ENCODE assay signal across 20 mouse cellular contexts in genomic region chr2:167585273-167585672, GRCm38 (mm10). TPM values are rescaled to one million over a fixed set of nuclear protein-coding genes. Genes with fewer than 3 reads are reported as not detected.
DNase-seq lines count a peak whose midpoint lies in the region; ATAC-seq lines count a peak whose summit lies in the region.
"Had no signal": no experiment of that assay in that cellular context is flagged by ENCODE, and none has a peak within 500 bp of the region (broad histone marks: within the 10 kb centered on the region; RNA-seq: fewer than 3 reads in every experiment).

No protein-coding gene starts in this region.

- no peak for DNase-seq in heart, adult 9 months (ENCODE audit: low spot score in 2 of 2)
- no peak for DNase-seq in lung, postnatal 36 days
- no peak for DNase-seq in left cerebral cortex, adult 18-20 months (ENCODE audit: low spot score in 2 of 2)
- DNase-seq: cerebellum, adult 9-10 months; forebrain, postnatal 0 days; kidney, adult 8-10 months; layer of hippocampus, postnatal 36 days; liver, postnatal 0 days; spleen, adult 18-20 months; thymus, adult 18-20 months had no signal

- no peak overlapping the region for H3K4me2 ChIP-seq in heart, embryonic 13.5 days
- H3K4me2 ChIP-seq in lung, embryonic 15.5 days = no peak overlapping the region
- H3K4me2 ChIP-seq in embryonic facial prominence, embryonic 12.5 days (replicated peaks) = no peak overlapping the region
- H3K4me2 ChIP-seq in limb, embryonic 13.5 days (replicated peaks) = no peak overlapping the region
- H3K4me2 ChIP-seq: hindbrain, embryonic 12.5 days; midbrain, embryonic 15.5 days; neural tube, embryonic 15.5 days; stomach, embryonic 15.5 days had no signal

- 0 out of 2 replicates have a peak overlapping the region, but pooled peaks have one; percentile 20 for H3K27ac ChIP-seq in heart, embryonic 13.5 days (replicated peaks)
- H3K27ac ChIP-seq in lung, embryonic 15.5 days = peak overlapping the region; percentile 94
- H3K27ac ChIP-seq in embryonic facial prominence, embryonic 12.5 days = peak overlapping the region; percentile 74; the same call in 1 of the 2 replicates
- 0 out of 2 replicates have a peak overlapping the region, but pooled peaks have one; percentile 33 for H3K27ac ChIP-seq in limb, embryonic 13.5 days
- H3K27ac ChIP-seq: hindbrain, embryonic 12.5 days; layer of hippocampus, adult 2 months; midbrain, embryonic 15.5 days had no signal

- 69% methylated on average over 2 of the region's 2 CpGs for WGBS in heart, embryonic 13.5 days
- WGBS in lung, embryonic 15.5 days = 61% methylated on average over 2 of the region's 2 CpGs
- WGBS in embryonic facial prominence, embryonic 12.5 days = 60% methylated on average over 2 of the region's 2 CpGs
- WGBS in limb, embryonic 13.5 days = 74% methylated on average over 2 of the region's 2 CpGs

- H3K27me3 ChIP-seq in heart, embryonic 13.5 days (replicated peaks) = no peaks in the 10 kb centered on the region
- no peaks in the 10 kb centered on the region for H3K27me3 ChIP-seq in lung, embryonic 15.5 days
- H3K27me3 ChIP-seq in embryonic facial prominence, embryonic 12.5 days = no peaks in the 10 kb centered on the region
- no peaks in the 10 kb centered on the region for H3K27me3 ChIP-seq in limb, embryonic 13.5 days
- H3K27me3 ChIP-seq: midbrain, embryonic 15.5 days; neural tube, embryonic 15.5 days; stomach, embryonic 15.5 days had no signal

- no peak for ATAC-seq in heart, embryonic 13.5 days (ENCODE audit: extremely low read depth, insufficient number of reproducible peaks, low FRiP score, low TSS enrichment)
- no peak for ATAC-seq in lung, embryonic 15.5 days (ENCODE audit: borderline replicate concordance, extremely low read depth, low FRiP score, low TSS enrichment)
- ATAC-seq in embryonic facial prominence, embryonic 12.5 days (ENCODE audit: insufficient number of reproducible peaks, insufficient read depth, low FRiP score, low TSS enrichment) = no peak
- ATAC-seq in limb, embryonic 13.5 days (ENCODE audit: low FRiP score, low read depth) = no peak
- ATAC-seq: forebrain, postnatal 0 days; inflammation-experienced regulatory T-cells, adult 6 months; liver, postnatal 0 days; midbrain, embryonic 15.5 days had no signal

- H3K9ac ChIP-seq in heart, embryonic 13.5 days = no peak overlapping the region
- H3K9ac ChIP-seq in lung, embryonic 15.5 days = no peak overlapping the region
- no peak overlapping the region for H3K9ac ChIP-seq in embryonic facial prominence, embryonic 12.5 days
- no peak overlapping the region for H3K9ac ChIP-seq in limb, embryonic 13.5 days
- H3K9ac ChIP-seq: forebrain, postnatal 0 days; hindbrain, embryonic 12.5 days; midbrain, embryonic 15.5 days; neural tube, embryonic 15.5 days; stomach, embryonic 15.5 days had no signal

- H3K36me3 ChIP-seq in heart, embryonic 13.5 days = no peaks in the 10 kb centered on the region
- no peaks in the 10 kb centered on the region for H3K36me3 ChIP-seq in lung, embryonic 15.5 days
- no peaks in the 10 kb centered on the region for H3K36me3 ChIP-seq in embryonic facial prominence, embryonic 12.5 days
- no peaks in the 10 kb centered on the region for H3K36me3 ChIP-seq in limb, embryonic 13.5 days
- H3K36me3 ChIP-seq: hindbrain, embryonic 12.5 days; midbrain, embryonic 15.5 days; neural tube, embryonic 15.5 days; stomach, embryonic 15.5 days had no signal

- no peaks in the 10 kb centered on the region for H3K9me3 ChIP-seq in heart, embryonic 13.5 days
- no peaks in the 10 kb centered on the region for H3K9me3 ChIP-seq in lung, embryonic 15.5 days
- H3K9me3 ChIP-seq in embryonic facial prominence, embryonic 12.5 days = no peaks in the 10 kb centered on the region
- no peaks in the 10 kb centered on the region for H3K9me3 ChIP-seq in limb, embryonic 13.5 days
- H3K9me3 ChIP-seq: hindbrain, embryonic 12.5 days; midbrain, embryonic 15.5 days; neural tube, embryonic 15.5 days; stomach, embryonic 15.5 days had no signal

- no peak overlapping the region for H3K4me3 ChIP-seq in heart, embryonic 13.5 days
- H3K4me3 ChIP-seq in lung, embryonic 15.5 days = no peak overlapping the region
- H3K4me3 ChIP-seq in embryonic facial prominence, embryonic 12.5 days = no peak overlapping the region
- no peak overlapping the region for H3K4me3 ChIP-seq in limb, embryonic 13.5 days
- H3K4me3 ChIP-seq: hindbrain, embryonic 12.5 days; layer of hippocampus, adult 2 months; midbrain, embryonic 15.5 days; neural tube, embryonic 15.5 days; stomach, embryonic 15.5 days had no signal

- H3K4me1 ChIP-seq in heart, embryonic 13.5 days = peaks cover 66% of the 10 kb centered on the region
- peaks cover 77% of the 10 kb centered on the region for H3K4me1 ChIP-seq in lung, embryonic 15.5 days
- H3K4me1 ChIP-seq in embryonic facial prominence, embryonic 12.5 days = peaks cover 50% of the 10 kb centered on the region
- H3K4me1 ChIP-seq in limb, embryonic 13.5 days = peaks cover 54% of the 10 kb centered on the region
- H3K4me1 ChIP-seq: midbrain, embryonic 15.5 days had no signal

RNA-seq across cellular contexts. Expression of gene Ube2v1, which starts 46.6 kb away (rescaled TPM):
- polyA plus RNA-seq in heart, embryonic 13.5 days (2015; fragmentation: Nextera tagmentation; extraction: Ambion mirVana) = 216 and 229 TPM in 2 replicates
- polyA plus RNA-seq in lung, embryonic 15.5 days (2015; fragmentation: Nextera tagmentation; extraction: Ambion mirVana) = 280 and 282 TPM in 2 replicates
- 256 and 272 TPM in 2 replicates for polyA plus RNA-seq in embryonic facial prominence, embryonic 12.5 days (2016; fragmentation: Nextera tagmentation; extraction: Ambion mirVana)
- 268 and 284 TPM in 2 replicates for polyA plus RNA-seq in limb, embryonic 13.5 days (2015; fragmentation: Nextera tagmentation; extraction: Ambion mirVana)
- 100 to 1,000 TPM; 259 to 266 TPM for total RNA-seq in left cerebral cortex, adult 18-20 months (2021)

RNA-seq across cellular contexts. Expression of gene Snai1, which starts 47.3 kb away (rescaled TPM):
- polyA plus RNA-seq in heart, embryonic 13.5 days (2015; fragmentation: Nextera tagmentation; extraction: Ambion mirVana) = 17.3 and 17.6 TPM in 2 replicates
- polyA plus RNA-seq in lung, embryonic 15.5 days (2015; fragmentation: Nextera tagmentation; extraction: Ambion mirVana) = 107 and 109 TPM in 2 replicates
- polyA plus RNA-seq in embryonic facial prominence, embryonic 12.5 days (2016; fragmentation: Nextera tagmentation; extraction: Ambion mirVana) = 76.3 and 83.4 TPM in 2 replicates
- polyA plus RNA-seq in limb, embryonic 13.5 days (2015; fragmentation: Nextera tagmentation; extraction: Ambion mirVana) = 72.6 and 76.0 TPM in 2 replicates
- 1 to 10 TPM; 1.1 to 1.2 TPM for total RNA-seq in left cerebral cortex, adult 18-20 months (2021)
- polyA plus RNA-seq: inflammation-experienced regulatory T-cells, adult 6 months had no signal

Comparison
In these comparisons a context has a peak if more than half of its experiments do, and no peak if none do; other contexts are left out.
1. H3K27ac ChIP-seq: peak in every context shown above with its lines; median percentile 94 in lung, embryonic 15.5 days; 74 in embryonic facial prominence, embryonic 12.5 days; 33 in limb, embryonic 13.5 days; 20 in heart, embryonic 13.5 days.